Mouse (Mus musculus): ENCODE measurements at regions not wholly inside any gene's neighbourhood (a gene's known extent, or its start where the extent isn't known, plus 50 kb on each side); places are given as distances from the start of the nearest gene placed in this dataset.

GRCm38 (mm10) chr1:128789567-128790335 is 197.7 kb upstream of the Cxcr4 start:
- TF ChIP-seq CTCF (IDR thresholded peaks at IDR 0.05; ENCODE audit: low read depth) (no peak), EP300 (IDR thresholded peaks at IDR 0.05; ENCODE audit: low read depth) (no peak)

Measured in heart, postnatal 0 days (tissue).